Mouse (Mus musculus) lung, embryonic 14.5 days (tissue): ENCODE results near the gene Triobp. TPM values are rescaled to one million over a fixed set of nuclear protein-coding genes. Genes with fewer than 3 reads are reported as not detected.

Source experiments
- ATAC-seq: fragments of 200-750 bp; cut with Nextera tagmentation; 2 replicates; pipeline ENCODE4 v1.8.0; 2017; ENCODE audit warnings: mild to moderate bottlenecking, moderate TSS enrichment, moderate library complexity; ENCODE audit not compliant: insufficient read depth
- DNase-seq: peaks from one replicate; pipeline ENCODE4 v3.0.0-alpha.2; 2015
- H3K27ac ChIP-seq: fragments of 300-500 bp; sonication (generic); 2 replicates; pipeline ENCODE4 v1.5.1; 2014; ENCODE audit warnings: low read depth, mild to moderate bottlenecking, moderate library complexity
- H3K27me3 ChIP-seq: fragments of 300-500 bp; sonication (generic); 2 replicates; pipeline ENCODE4 v1.6.1; 2014; ENCODE audit warnings: low read length, control low read depth; ENCODE audit not compliant: insufficient read depth
- H3K36me3 ChIP-seq: fragments of 300-500 bp; sonication (generic); 2 replicates; pipeline ENCODE4 v1.6.1; 2014; ENCODE audit warnings: control low read depth; ENCODE audit not compliant: insufficient read depth
- H3K4me1 ChIP-seq: fragments of 300-500 bp; sonication (generic); 2 replicates; pipeline ENCODE4 v1.6.1; 2014; ENCODE audit warnings: antibody characterized with exemption, control low read depth; ENCODE audit not compliant: insufficient read depth
- H3K4me2 ChIP-seq: fragments of 300-500 bp; sonication (generic); 2 replicates; pipeline ENCODE4 v1.6.1; 2014; ENCODE audit warnings: mild to moderate bottlenecking
- H3K4me3 ChIP-seq: fragments of 300-500 bp; sonication (generic); 2 replicates; pipeline ENCODE4 v1.5.1; 2014; ENCODE audit warnings: low read depth, low read length
- H3K9ac ChIP-seq: fragments of 300-500 bp; sonication (generic); 2 replicates; pipeline ENCODE4 v1.6.1; 2014
- H3K9me3 ChIP-seq: fragments of 300-500 bp; sonication (generic); 2 replicates; pipeline ENCODE4 v1.6.1; 2016; ENCODE audit warnings: low read depth, low read length, control low read depth
- CTCF ChIP-seq: IDR thresholded peaks from 2 replicates; pipeline ENCODE4 v1.5.1; 2016; ENCODE audit warnings: antibody characterized with exemption, low read depth
- WGBS: fragments of 180-500 bp; shearing (Covaris S2); extraction: QIAGEN DNeasy Blood & Tissue Kit; methylation state at CpG from one replicate; pipeline ENCODE4 v1.1.7; 2014; 5-methylcytosine and 5-hydroxymethylcytosine counted together
- polyA plus RNA-seq: library from polyadenylated mRNA; unstranded; fragments of >200 nt; fragmentation: Nextera tagmentation; extraction: Ambion mirVana; gene quantifications from 2 replicates; pipeline ENCODE4 v1.2.1, GENCODE M21; 2014

Gene Triobp
- 47.5 and 49.2 TPM in 2 replicates for polyA plus RNA-seq

DNA sequence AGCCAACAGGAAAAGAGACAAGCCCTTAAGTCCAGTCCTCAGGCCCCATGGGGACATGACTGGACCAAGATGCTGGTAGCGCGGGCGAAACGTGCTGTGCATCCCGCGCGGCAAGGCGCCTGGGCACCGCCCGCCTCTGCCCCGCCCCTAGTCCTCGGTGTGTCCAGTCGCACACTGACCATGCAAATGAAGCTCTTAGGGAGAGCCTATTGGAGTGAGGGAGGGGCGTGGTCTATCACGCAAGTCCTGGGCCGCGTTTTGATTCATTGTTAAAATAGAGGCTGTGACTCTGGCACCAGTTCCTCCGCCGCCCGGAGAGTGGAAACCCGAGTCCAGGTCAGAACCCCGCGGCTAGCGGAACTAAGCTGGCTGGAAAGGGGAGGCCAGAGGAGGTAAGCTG lies at the start of gene Triobp:
Triobp (plus strand) TSS at position 68 of the 400 bp plus-strand sequence.
- H3K9me3 ChIP-seq, result no peaks in the 10 kb centered on the region
- peak within 1 kb of the TSS; percentile 46 for H3K9ac ChIP-seq
- H3K27me3 ChIP-seq, result no peaks in the 10 kb centered on the region; the same call in 1 of the 2 replicates
- no peak for TF ChIP-seq CTCF
- H3K4me3 ChIP-seq, result peak within 1 kb of the TSS; percentile 38
- peak within 1 kb of the TSS; percentile 77 for H3K4me2 ChIP-seq
- ATAC-seq, result peak; percentile 98
- H3K4me1 ChIP-seq, result no peaks in the 10 kb centered on the region
- DNase-seq, result peak; percentile 97
- WGBS, result under 1% methylated on average over 24 of the region's 24 CpGs
- no peaks in the 10 kb centered on the region for H3K36me3 ChIP-seq
- peak within 1 kb of the TSS; percentile 56; the same call in 1 of the 2 replicates for H3K27ac ChIP-seq

DNA sequence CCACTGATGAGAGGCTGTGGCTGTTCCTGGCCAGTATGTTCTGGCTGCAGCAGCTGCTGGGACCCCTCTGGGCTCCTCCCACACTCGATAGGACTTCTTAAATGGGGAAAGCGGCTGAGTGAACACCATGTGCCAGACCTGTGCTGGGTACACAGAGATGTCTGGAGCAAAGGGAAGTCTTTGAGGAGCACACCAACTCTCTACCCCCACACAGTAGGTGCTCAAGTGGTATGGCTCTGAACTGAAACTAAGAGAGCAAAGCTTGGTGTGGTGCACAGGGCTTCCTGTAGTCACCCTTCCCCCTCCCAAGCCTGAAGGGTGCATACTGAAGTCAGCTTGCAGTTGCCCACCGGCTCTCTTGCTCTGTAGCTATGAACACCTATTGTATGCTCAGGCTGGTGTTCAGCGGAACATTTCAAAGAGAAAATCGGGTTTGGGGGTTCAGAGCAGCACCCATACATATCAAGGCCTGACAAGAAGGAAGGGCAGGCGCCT lies 49.0 kb upstream of the Triobp start:
- Histone ChIP-seq H3K4me2 (peak overlapping the region; percentile 89), H3K9ac (peak overlapping the region; percentile 27; the same call in 1 of the 2 replicates), H3K27ac (peak overlapping the region; percentile 72; the same call in 1 of the 2 replicates), H3K36me3 (peaks cover 28% of the 10 kb centered on the region), H3K4me1 (peaks cover 17% of the 10 kb centered on the region; the same call in 1 of the 2 replicates), H3K27me3 (no peaks in the 10 kb centered on the region), H3K4me3 (peak overlapping the region; percentile 72; the same call in 1 of the 2 replicates), H3K9me3 (no peaks in the 10 kb centered on the region)
- DNase-seq, result peak; percentile 49
- WGBS, result 49% methylated on average over 6 of the region's 6 CpGs
- no peak for ATAC-seq
- no peak for TF ChIP-seq CTCF

DNA sequence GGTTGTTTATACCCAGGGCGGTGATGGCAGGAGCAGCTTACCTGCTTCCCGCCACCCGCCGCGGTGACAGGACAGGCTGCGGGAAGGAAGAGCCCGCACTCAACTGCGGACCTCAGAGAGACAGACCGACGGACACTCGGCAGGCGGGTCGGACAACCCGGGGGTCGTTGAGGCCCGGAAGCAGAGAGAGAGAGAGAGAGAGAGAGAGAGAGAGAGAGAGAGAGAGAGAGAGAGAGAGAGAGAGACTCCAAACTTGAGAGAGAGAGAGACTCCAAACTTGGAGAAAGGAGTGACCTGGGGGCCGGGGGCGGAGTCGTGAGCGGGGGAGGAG lies 48.1 kb upstream of the Triobp start, which contains the start of gene Gm49510:
Gm49510 (plus strand) TSS at position 259 of the 331 bp plus-strand sequence.
- Histone ChIP-seq H3K4me2 (peak within 1 kb of the TSS; percentile 89), H3K27me3 (no peaks in the 10 kb centered on the region), H3K9ac (peak within 1 kb of the TSS; percentile 74), H3K4me3 (peak within 1 kb of the TSS; percentile 72), H3K9me3 (no peaks in the 10 kb centered on the region), H3K4me1 (0 out of 2 replicates have a peak, but pooled peaks cover 13% of the 10 kb centered on the region), H3K36me3 (peaks cover 28% of the 10 kb centered on the region), H3K27ac (peak within 1 kb of the TSS; percentile 72)
- ATAC-seq (0 out of 2 replicates have a peak, but pooled peaks have one; percentile 2), DNase-seq (no peak)
- no peak for TF ChIP-seq CTCF
- 1% methylated on average over 20 of the region's 20 CpGs for WGBS

DNA sequence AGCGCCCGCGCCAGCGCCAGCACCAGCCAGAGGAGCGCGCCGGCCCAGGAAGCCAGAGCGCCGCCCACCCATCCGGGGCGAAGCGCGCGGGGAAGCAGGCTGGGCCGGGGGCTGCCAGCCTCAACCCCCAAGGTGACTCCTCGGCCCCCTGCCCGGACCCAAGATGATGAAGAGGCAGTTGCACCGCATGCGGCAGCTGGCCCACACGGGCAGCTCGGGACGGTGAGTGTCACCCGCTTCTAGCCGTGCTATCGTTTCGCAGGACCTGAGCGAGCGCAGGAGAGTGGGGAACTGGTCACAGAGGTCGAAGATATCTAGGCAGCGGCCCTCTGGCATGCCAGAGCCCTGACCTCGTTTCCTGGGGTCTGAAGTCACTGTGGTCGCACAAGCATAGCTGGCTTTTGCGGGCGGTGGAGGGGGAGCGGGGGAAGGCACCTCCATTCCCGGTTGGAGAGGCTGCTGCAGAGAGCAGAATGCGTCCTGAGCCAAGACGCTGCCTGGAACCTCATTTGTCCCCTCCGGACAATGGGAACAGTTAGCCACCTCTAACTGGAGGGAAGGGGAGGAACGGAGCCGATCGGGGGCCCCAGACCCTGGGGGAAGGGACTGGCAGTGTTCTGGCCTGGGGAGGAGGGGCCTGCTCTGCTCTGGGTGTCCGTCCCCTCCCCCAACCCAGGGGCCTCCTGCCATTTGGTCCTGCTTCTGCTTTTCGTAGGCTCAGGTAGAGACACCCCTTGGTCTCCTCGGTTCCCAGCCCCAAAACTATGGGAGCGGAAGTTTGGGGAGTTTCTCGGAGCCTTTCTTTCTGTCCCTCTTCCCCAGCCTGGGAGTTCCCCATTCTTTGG lies 47.6 kb upstream of the Triobp start, which contains the start of gene Sh3bp1:
Sh3bp1 (plus strand) TSS at position 29 of the 845 bp plus-strand sequence.
- peaks cover 28% of the 10 kb centered on the region for H3K36me3 ChIP-seq
- H3K9me3 ChIP-seq, result no peaks in the 10 kb centered on the region
- ATAC-seq (peak; percentile 63), DNase-seq (peak; percentile 84)
- H3K4me3 ChIP-seq, result peak within 1 kb of the TSS; percentile 72
- H3K4me2 ChIP-seq, result peak within 1 kb of the TSS; percentile 89
- 1% methylated on average over 46 of the region's 47 CpGs for WGBS
- no peak for TF ChIP-seq CTCF
- H3K27me3 ChIP-seq, result no peaks in the 10 kb centered on the region
- H3K9ac ChIP-seq, result peak within 1 kb of the TSS; percentile 74
- H3K27ac ChIP-seq, result peak within 1 kb of the TSS; percentile 72
- H3K4me1 ChIP-seq, result 0 out of 2 replicates have a peak, but pooled peaks cover 13% of the 10 kb centered on the region

DNA sequence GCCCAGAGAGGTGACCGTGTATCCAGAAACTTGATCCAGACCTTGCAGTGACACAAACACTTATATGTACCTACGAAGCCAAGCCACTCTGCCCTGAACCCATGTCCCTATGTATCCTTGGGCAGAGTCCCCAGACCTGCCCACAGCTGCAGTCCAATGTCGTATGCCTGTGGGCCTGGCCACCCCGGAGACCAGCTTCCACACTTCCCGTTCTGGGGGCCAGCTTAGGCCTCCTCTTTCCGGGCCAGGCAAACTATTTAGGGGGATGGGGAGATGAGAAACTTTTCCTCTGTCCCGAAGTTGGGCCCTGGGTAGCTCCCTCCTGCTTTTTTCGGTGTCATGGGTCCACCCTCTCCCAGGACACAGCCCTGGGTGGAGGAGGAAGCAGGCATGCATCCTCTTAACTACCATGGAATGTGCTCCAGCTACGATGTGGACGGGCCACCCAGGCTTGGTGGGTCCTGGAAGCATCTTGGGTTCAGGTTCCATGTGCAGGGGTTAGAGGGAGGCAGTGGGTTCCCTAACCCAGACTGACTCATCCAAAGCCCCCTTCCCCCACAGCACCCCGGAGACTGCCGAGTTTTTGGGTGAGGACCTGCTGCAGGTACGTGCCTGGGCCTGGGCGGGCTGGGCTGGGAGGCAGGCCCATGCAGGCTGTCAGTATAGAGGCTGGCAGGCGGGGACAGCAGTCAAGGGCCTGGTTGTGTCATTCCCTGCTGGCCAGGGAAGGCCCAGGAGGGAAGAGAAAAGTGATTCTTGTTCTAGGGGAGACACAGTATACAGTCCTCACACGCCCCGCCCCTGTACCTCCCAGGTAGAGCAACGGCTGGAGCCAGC lies 46.7 kb upstream of the Triobp start:
- 15% methylated on average over 18 of the region's 18 CpGs for WGBS
- H3K9ac ChIP-seq, result peak overlapping the region; percentile 74
- no peak for TF ChIP-seq CTCF
- H3K4me2 ChIP-seq, result peak overlapping the region; percentile 89
- H3K9me3 ChIP-seq, result no peaks in the 10 kb centered on the region
- 0 out of 2 replicates have a peak, but pooled peaks have one; percentile 18 for ATAC-seq
- H3K4me3 ChIP-seq, result peak overlapping the region; percentile 72
- H3K27ac ChIP-seq, result peak overlapping the region; percentile 51
- DNase-seq, result peak; percentile 37
- H3K36me3 ChIP-seq, result peaks cover 32% of the 10 kb centered on the region
- H3K27me3 ChIP-seq, result no peaks in the 10 kb centered on the region
- 0 out of 2 replicates have a peak, but pooled peaks cover 13% of the 10 kb centered on the region for H3K4me1 ChIP-seq

DNA sequence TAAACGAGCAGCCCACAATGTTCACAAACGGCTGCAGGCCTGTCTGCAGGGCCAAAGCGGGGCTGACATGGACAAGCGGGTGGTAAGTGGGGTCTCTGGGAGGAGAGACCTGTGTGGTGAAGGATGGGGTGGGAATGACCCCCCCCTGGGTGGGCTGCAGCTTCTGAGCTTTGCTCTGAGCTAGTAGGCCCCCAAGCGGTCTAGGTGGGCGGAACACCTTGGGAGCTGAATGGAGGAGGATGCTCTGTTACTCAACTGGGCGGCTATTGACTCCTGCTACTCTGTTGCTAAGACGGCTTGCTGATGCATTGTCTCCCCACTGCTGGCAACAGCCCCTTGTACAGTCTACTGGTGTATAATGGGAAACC lies 46.1 kb upstream of the Triobp start:
- Histone ChIP-seq H3K4me2 (peak overlapping the region; percentile 89), H3K9me3 (no peaks in the 10 kb centered on the region), H3K4me1 (0 out of 2 replicates have a peak, but pooled peaks cover 13% of the 10 kb centered on the region), H3K27me3 (no peaks in the 10 kb centered on the region), H3K36me3 (peaks cover 37% of the 10 kb centered on the region), H3K9ac (peak overlapping the region; percentile 74), H3K27ac (peak overlapping the region; percentile 51), H3K4me3 (peak overlapping the region; percentile 72)
- DNase-seq (peak; percentile 23), ATAC-seq (0 out of 2 replicates have a peak, but pooled peaks have one; percentile 2)
- peak; percentile 39; the same call in 1 of the 2 replicates for TF ChIP-seq CTCF
- WGBS, result 35% methylated on average over 8 of the region's 8 CpGs
